Mouse (Mus musculus) kidney, embryonic 16.5 days (tissue): Measurements from ENCODE around the gene Ola1. TPM values are rescaled to one million over a fixed set of nuclear protein-coding genes. Genes with fewer than 3 reads are reported as not detected.

ENCODE experiments used
- ATAC-seq: fragments of 200-750 bp; cut with Nextera tagmentation; 2 replicates; pipeline ENCODE4 v1.8.0; 2017; ENCODE audit warnings: moderate TSS enrichment; ENCODE audit not compliant: low FRiP score, low TSS enrichment
- H3K27ac ChIP-seq: fragments of 300-500 bp; sonication (generic); 2 replicates; pipeline ENCODE4 v1.5.1; 2014; ENCODE audit warnings: low read length
- H3K27me3 ChIP-seq: fragments of 300-500 bp; sonication (generic); 2 replicates; pipeline ENCODE4 v1.6.1; 2014; ENCODE audit warnings: low read length, control low read depth, mixed read lengths; ENCODE audit not compliant: insufficient read depth
- H3K36me3 ChIP-seq: fragments of 300-500 bp; sonication (generic); 2 replicates; pipeline ENCODE4 v1.6.1; 2014; ENCODE audit warnings: low read length, control low read depth, mixed read lengths; ENCODE audit not compliant: insufficient read depth
- H3K4me1 ChIP-seq: fragments of 300-500 bp; sonication (generic); 2 replicates; pipeline ENCODE4 v1.6.1; 2014; ENCODE audit warnings: low read length, control low read depth, mixed read lengths; ENCODE audit not compliant: insufficient read depth
- H3K4me2 ChIP-seq: fragments of 300-500 bp; sonication (generic); replicated peaks from 2 replicates; pipeline ENCODE4 v1.6.1; 2014; ENCODE audit warnings: low read depth, low read length
- H3K4me3 ChIP-seq: fragments of 300-500 bp; sonication (generic); 2 replicates; pipeline ENCODE4 v1.5.1; 2014; ENCODE audit warnings: mild to moderate bottlenecking, low read length
- H3K9ac ChIP-seq: fragments of 300-500 bp; sonication (generic); replicated peaks from 2 replicates; pipeline ENCODE4 v1.6.1; 2014; ENCODE audit warnings: low read length
- H3K9me3 ChIP-seq: fragments of 300-500 bp; sonication (generic); 2 replicates; pipeline ENCODE4 v1.6.1; 2016; ENCODE audit warnings: low read length, control low read depth
- WGBS: fragments of 180-500 bp; shearing (Covaris S2); extraction: QIAGEN DNeasy Blood & Tissue Kit; methylation state at CpG from one replicate; pipeline ENCODE4 v1.1.7; 2014; 5-methylcytosine and 5-hydroxymethylcytosine counted together
- polyA plus RNA-seq: library from polyadenylated mRNA; unstranded; fragments of >200 nt; fragmentation: Nextera tagmentation; extraction: Ambion mirVana; gene quantifications from 2 replicates; pipeline ENCODE4 v1.2.1, GENCODE M21; 2015

The Ola1 gene
- polyA plus RNA-seq, 1 experiment from 2014 or later: 79.4 TPM

GRCm38 (mm10) chr2:73045505-73045904, 173.2 kb downstream of the Ola1 start:
- no peaks in the 10 kb centered on the region for H3K9me3 ChIP-seq
- 71% methylated on average over 5 of the region's 5 CpGs for WGBS
- no peaks in the 10 kb centered on the region for H3K36me3 ChIP-seq
- H3K27me3 ChIP-seq: no peaks in the 10 kb centered on the region
- H3K27ac ChIP-seq: no peak overlapping the region
- H3K4me1 ChIP-seq: no peaks in the 10 kb centered on the region
- H3K4me3 ChIP-seq: no peak overlapping the region
- no peak overlapping the region for H3K9ac ChIP-seq
- ATAC-seq: no peak
- H3K4me2 ChIP-seq: no peak overlapping the region

Other genes with a start within 250 kb of the Ola1 start
- 44.6 and 47.3 TPM in 2 replicates for gene Sp3, start 238.5 kb downstream of the Ola1 start, polyA plus RNA-seq
- gene Gm11084, start 232.2 kb downstream of the Ola1 start, polyA plus RNA-seq: not detected in 2 replicates
- not detected in 2 replicates for gene Sp9, start 53.0 kb upstream of the Ola1 start, polyA plus RNA-seq
- gene Scrn3, start 93.7 kb upstream of the Ola1 start, polyA plus RNA-seq: 19.2 and 19.3 TPM in 2 replicates
- gene Cir1, start 93.8 kb upstream of the Ola1 start, polyA plus RNA-seq: 20.5 and 20.7 TPM in 2 replicates
- gene Gpr155, start 167.6 kb upstream of the Ola1 start, polyA plus RNA-seq: 7.7 and 8.2 TPM in 2 replicates